Mouse (Mus musculus) regulatory T cell (primary cell): ENCODE measurements around the gene Notch1.

Experiments
- in situ Hi-C: fragments of 300-600 bp; cut with MboI, MseI; formaldehyde crosslinking; loops from one replicate; pipeline ENCODE4 v1.15.1; 2025; ENCODE audit warnings: high pct_unique_total_duplicates

Notch1 gene

DNA sequence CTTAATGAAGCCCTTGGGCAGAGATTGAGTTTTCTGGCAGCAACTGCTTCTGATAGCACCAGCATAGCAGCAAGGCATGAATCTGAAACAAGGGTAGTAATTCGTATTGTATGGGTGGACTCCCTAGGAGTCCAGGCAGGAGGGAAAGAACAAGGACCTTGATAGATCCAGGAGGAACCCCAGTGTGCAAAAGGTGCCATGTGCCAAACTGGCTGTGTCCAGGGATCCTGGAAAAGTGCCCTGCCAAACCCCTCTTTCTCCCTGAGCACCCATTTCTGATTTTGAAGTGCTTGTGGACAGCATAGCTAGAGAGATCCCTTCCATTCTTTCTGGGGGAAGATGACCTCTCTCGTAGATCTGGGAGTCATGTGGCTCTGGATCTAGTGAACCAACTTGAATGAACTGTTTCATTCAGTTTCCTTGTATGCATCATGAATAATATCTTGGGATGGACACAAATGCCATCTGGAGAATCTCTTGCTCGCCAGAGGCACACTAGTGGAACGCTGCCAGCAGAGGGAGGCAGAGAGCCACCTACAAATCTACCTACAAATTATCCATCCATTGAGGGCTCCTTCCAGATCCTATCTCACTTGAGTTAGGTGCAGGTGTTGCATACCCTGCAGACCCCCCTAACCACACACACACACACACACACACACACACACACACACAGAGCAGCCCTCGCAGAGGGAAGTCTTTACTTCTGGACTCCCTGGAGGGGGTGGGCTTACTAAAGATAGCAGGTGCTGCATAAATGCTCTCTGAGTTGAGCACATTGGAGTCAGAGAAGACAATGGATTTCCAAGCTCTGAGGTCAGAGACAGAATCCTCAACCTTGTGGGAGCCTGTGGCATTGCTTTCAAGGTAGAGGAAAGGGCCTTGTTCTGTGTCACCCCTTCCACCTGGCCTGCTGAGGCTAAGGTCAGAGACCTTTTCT, 67.1 kb downstream of the Notch1 start:
- in situ Hi-C loops: loop anchor here (5.0 kb wide), 2 partner anchors 113 to 458 kb away; no protein-coding TSS in a partner anchor

- in situ Hi-C loops: loop anchor here (5.0 kb wide), 1 partner anchor 460 kb away; no protein-coding TSS in a partner anchor
These were observed 69.0 kb downstream of the Notch1 start for GRCm38 (mm10) chr2:26447451-26447850.

DNA sequence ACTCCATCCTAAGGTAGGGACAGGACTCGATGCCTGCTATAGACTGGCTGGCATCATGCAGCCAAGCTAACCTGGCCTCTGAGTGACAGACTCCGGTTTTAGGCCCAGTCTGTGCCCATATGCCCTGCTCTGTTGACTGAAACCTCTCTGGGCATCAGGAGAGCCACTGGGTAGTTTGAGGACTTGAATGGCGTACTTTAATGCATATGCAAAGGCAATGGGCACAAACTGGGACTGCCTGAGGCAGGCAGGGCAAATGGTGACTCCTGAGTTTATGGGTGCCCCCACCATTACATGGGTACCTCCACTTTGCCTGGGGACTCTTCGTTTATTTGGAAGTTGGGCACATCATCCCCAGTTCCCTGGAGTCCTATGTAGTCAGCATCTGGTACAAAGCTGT, 69.8 kb downstream of the Notch1 start:
- in situ Hi-C loops: loop anchor here (5.0 kb wide), 1 partner anchor 461 kb away; no protein-coding TSS in a partner anchor

GRCm38 (mm10) chr2:26445666-26446445, 70.6 kb downstream of the Notch1 start:
- in situ Hi-C loops: loop anchor here (5.0 kb wide), 1 partner anchor 461 kb away; no protein-coding TSS in a partner anchor

GRCm38 (mm10) chr2:26444946-26445665, 71.4 kb downstream of the Notch1 start, which contains the start of gene Sec16a:
Sec16a (minus strand) TSS chr2:26445216.
- in situ Hi-C loops: loop anchor here (5.0 kb wide), 1 partner anchor 462 kb away; no protein-coding TSS in a partner anchor

DNA sequence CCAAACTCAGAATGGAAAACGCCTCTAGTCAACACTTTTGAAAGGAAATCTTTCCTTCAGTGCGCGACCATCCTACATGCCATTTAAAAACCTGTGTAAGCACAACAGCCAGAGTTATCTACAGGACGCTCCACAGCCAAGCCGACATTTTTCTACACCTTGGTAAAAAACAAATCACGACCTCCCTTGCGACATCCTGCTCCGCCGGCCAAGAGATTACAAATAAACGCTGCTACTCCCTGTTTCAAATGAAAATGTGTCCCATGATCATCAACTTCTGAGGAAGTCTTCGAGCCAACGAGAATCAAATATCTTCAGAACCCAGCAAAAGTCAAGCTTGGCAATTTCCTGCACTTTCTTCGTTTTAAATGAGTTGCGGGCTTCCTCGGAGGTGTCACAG, 72.1 kb downstream of the Notch1 start:
- in situ Hi-C loops: no loop called here

DNA sequence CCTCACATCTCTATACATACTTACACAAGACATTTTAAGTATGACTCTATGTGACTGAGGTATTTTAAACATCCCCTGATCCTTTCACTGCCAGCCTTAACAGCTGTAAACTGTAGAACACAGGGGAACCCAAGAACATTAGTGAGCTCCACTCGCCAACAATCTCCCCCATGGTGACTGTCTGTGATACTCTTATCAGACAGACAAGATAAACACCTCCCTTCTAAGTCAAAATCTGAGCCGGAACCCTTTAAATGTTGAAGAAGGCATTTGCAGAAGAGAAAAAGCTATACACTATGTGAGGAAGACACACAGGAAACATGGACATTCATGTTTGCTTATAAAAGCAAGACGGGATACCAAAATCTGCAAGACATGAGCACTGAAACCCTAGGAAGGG, 72.6 kb downstream of the Notch1 start:
- in situ Hi-C loops: no loop called here

DNA sequence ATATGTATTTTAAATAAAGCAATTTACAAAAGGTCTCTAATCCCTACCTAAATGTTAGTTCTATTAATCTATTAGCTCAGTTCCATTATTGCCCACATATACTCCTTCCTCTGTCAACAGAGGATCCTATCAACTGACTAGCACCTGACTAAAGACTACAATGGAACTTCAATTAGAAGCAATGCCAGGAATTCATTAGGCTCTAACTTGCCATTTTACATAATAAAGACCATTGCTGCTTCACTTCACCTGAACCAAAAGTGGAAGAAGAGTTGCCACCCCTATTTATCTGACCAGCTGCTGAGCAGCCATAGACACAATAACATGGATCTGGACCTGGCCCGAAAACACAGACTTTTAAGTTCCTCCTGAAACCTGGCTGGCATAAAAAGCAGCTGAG, 73.6 kb downstream of the Notch1 start:
- in situ Hi-C loops: no loop called here

DNA sequence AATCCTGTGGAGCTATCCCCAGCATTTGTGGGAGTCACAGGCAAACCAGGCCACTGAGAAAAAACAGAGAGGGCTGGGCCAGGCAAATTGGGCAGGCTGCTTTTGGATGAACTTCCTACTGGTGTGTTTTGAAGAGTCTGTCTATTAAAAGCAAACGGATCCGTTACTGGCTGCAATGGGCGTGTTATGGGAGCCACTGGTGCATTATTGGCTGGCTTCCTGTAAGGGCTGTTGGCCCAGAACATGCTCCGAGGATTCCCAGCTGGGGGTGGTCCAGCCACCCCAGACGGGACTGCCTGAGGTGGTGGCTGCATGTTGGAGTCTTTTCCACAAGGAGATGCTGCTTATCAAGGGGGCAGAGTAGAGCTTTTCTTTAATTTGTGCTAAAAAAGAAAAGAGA, 74.8 kb downstream of the Notch1 start:
- in situ Hi-C loops: no loop called here

GRCm38 (mm10) chr2:26441261-26441660, 75.2 kb downstream of the Notch1 start:
- in situ Hi-C loops: no loop called here

- in situ Hi-C loops: no loop called here
These were observed 76.8 kb downstream of the Notch1 start for GRCm38 (mm10) chr2:26439671-26440070.

DNA sequence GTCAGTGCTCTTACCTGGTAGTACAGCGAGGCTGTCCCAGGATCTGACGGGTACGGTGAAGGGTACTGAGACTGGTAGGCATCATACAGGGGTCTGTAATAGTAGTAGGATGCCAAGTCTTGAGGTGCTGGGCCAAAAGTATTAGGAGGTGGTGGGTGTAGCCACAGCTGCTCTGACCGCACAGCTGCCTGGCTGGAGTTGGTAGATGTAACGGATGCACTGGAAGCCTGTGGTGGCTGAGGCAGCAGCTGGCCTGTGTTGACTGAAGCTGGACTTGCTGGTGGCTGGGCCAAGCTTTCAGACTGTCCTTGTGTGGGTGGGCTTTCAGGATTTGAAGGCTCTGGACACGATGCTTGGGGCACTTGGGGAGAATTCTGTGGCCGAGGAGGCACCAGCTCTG, 78.1 kb downstream of the Notch1 start:
- in situ Hi-C loops: no loop called here

DNA sequence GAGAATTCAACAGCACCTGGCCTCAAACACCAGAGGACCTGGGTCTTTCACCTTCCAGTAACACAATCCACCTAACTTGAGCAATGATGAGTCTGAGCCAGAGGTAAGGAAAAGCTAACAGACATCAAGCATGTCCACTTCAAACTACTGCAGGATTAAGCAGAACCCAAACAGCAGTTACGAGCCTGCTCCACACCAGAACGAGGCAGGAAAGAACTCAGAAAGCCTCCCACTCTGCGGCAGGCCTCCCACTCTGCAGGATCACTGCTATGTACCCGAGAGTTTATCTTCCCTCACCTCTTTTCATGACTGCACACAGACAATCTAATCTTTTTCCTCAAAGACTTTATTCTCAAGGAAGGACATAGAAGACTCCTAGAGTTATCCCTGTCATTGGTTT, 79.2 kb downstream of the Notch1 start:
- in situ Hi-C loops: no loop called here

- in situ Hi-C loops: no loop called here
These were observed 81.5 kb downstream of the Notch1 start for GRCm38 (mm10) chr2:26434791-26435572.

GRCm38 (mm10) chr2:26429851-26430250, 86.6 kb downstream of the Notch1 start:
- in situ Hi-C loops: no loop called here

DNA sequence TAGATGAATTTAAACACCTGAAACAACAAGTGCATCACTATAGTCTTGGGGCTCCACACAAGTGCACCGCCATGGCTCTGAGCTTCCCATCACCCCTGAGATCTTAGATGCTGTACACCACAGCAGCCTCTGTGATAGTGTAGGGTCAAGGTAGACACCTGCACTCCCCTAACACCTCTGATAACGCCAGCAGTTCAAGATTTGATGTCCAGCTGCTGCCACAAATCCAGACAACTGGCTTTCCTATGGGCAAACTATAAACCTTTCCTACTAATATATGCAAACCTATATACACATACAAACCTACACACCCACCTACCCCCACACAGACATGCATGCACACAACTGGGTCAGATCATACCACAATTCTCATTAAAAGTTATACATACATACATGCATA, 91.9 kb downstream of the Notch1 start:
- in situ Hi-C loops: no loop called here

DNA sequence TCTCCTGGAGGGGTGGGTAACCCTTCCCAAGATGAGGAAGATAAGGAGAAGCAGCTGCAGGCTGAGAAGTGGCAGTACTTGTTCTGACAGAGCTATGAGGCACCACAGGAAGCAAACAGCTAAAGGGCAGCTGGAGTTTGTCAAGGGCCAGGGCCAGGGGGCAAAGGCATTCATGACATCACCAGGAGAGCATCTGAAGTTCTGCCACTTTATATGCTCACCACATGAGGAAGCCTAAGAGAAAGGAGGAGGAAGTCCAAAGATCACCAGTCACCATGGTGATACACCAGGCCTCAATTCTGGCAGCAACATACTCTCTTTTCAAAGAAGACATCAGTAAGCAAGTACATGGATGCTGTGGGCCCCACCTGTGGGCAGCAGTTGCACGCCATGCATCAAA, 93.4 kb downstream of the Notch1 start:
- in situ Hi-C loops: no loop called here

- in situ Hi-C loops: no loop called here
These were observed 94.5 kb downstream of the Notch1 start for GRCm38 (mm10) chr2:26421969-26422368.

DNA sequence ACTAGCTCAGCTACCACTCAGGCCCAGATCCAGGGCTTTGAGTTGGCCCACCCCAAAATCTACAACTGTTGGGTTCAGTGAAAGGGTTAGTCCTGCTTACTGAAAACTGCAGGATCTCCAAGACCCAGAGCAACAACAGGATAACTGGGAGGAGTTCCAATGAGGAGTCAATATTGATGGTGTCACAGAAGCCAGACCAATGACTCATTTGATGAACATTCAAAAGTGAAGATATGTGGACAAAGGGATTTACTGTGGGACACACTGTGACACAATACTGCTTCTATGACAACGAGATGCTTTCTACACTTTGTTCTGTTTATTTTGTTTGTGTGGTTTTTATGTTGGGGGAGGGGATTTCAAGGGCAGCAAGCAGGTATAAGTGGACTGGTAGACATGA, 98.3 kb downstream of the Notch1 start:
- in situ Hi-C loops: no loop called here

- in situ Hi-C loops: no loop called here
These were observed 99.4 kb downstream of the Notch1 start for GRCm38 (mm10) chr2:26417066-26417465.

- in situ Hi-C loops: no loop called here
These were observed 105.5 kb downstream of the Notch1 start for GRCm38 (mm10) chr2:26410931-26411411.
